Mouse (Mus musculus) kidney, adult 10 weeks (tissue): Measurements from ENCODE around the gene Hs3st4. TPM values are rescaled to one million over a fixed set of nuclear protein-coding genes. Genes with fewer than 3 reads are reported as not detected.

Experiments
- polyA plus RNA-seq: library from polyadenylated mRNA; stranded (reverse); fragments of 350-450 nt; fragmentation: Illumina TruSeq; extraction: RNeasy Lipid Tissue Mini Kit (QIAGEN cat#74804); gene quantifications from one replicate; pipeline ENCODE4 v1.2.3, GENCODE M21; 2014; ENCODE audit warnings: low read depth, low replicate concordance

Gene Hs3st4
- not detected for polyA plus RNA-seq

DNA sequence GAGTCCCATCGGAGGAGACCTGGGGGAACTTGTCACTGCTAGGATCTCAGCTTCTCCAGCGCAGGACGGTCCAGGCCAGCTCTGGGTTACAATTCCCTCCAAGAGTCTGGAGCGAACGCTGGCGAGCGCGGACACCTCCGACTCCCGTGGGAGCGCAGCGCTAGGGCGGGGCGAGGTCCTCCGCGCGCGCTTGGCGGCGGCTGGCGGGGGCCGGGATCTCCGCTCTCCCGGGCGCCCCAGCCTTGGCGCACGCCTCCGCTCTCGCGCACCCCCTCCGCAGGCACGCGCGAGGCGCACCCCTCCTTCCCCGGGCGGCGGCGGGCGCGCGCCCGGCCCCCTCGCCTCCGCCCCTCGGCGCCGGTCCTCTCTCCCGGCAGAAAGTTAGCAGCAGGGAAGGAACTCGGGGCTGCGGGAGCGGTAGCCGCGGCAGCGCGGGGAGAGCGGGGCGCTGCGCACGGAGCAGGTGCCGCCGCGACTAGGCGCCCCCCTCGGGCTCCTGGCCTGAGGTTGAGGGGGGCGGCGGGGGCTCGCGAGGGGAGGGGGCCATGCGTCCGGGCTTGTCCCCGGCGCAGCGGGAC, at the start of gene Hs3st4:
Gene Hs3st4 (plus strand): TSS at position 409 of the 578 bp plus-strand sequence.

